17 mouse cellular contexts compared by ENCODE assay signal in the genomic region with DNA sequence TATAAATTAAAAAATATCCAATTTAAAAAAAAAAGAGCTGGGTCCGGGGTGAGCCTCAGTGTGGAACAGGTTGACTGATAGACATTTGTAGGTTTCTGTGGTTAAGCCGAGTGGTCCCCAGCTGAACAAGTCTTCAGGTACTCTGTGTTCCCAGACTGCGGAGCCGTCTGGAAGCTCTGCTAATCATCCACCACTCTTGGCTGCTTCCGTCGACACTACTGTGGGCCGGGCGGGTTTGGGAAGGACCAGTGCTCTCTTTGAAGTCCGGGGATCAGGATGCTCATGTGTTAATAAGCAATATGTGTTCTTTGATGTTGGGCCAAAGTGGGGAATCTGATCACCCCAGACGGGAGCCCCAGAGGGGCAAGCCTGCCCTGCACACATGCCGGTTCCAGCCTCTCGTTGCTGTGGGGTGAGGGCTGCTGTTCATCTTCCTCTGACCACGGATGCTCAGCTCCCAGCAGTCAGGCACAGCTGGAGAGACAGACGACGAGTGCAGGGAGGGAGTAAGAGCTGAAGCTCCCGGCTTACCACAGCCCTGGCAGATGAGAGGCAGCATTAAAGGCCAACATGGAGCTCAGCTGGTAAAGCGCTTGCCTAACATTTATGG. TPM values are rescaled to one million over a fixed set of nuclear protein-coding genes. Genes with fewer than 3 reads are reported as not detected.
DNase-seq lines count a peak whose midpoint lies in the region; ATAC-seq lines count a peak whose summit lies in the region.
"Had no signal": no experiment of that assay in that cellular context is flagged by ENCODE, and none has a peak within 500 bp of the region (broad histone marks: within the 10 kb centered on the region; RNA-seq: fewer than 3 reads in every experiment).

No protein-coding gene starts in this region.

- H3K27me3 ChIP-seq in kidney, embryonic 14.5 days (ENCODE audit: control insufficient read depth, insufficient read depth, low read length): no peaks in the 10 kb centered on the region
- no peaks in the 10 kb centered on the region for H3K27me3 ChIP-seq in midbrain, embryonic 14.5 days (ENCODE audit: control insufficient read depth, insufficient read depth, low read length)
- H3K27me3 ChIP-seq: CH12.LX had no signal

- DNase-seq in embryo, embryonic 11 days: peak; percentile 8
- DNase-seq in embryo, embryonic 10.5 days (ENCODE audit: low spot score): no peak
- DNase-seq in kidney, adult 8-10 months: no peak
- DNase-seq in ZHBTc4 (ENCODE audit: low read depth, low spot score): peak; percentile 13
- DNase-seq in midbrain, embryonic 14.5 days: peak; percentile 41
- DNase-seq in urinary bladder, postnatal 25 days (ENCODE audit: low spot score): no peak
- no peak for DNase-seq in urinary bladder, adult 2 months (ENCODE audit: low spot score)
- DNase-seq: cerebellum, adult 8-10 months; gastrocnemius, adult 2 months; heart, adult 2 months; heart, postnatal 14 days; kidney, adult 9 months; lung, postnatal 14 days had no signal

- H3K4me3 ChIP-seq in kidney, embryonic 14.5 days (ENCODE audit: low read length): no peak overlapping the region
- H3K4me3 ChIP-seq in midbrain, embryonic 14.5 days (replicated peaks; ENCODE audit: low read depth, low read length): no peak overlapping the region
- H3K4me3 ChIP-seq: gastrocnemius, adult 2 months; heart, adult 2 months had no signal

- no peak overlapping the region for H3K9ac ChIP-seq in kidney, embryonic 14.5 days (ENCODE audit: low read depth, low read length)
- no peak overlapping the region for H3K9ac ChIP-seq in midbrain, embryonic 14.5 days (replicated peaks; ENCODE audit: low read length)
- H3K9ac ChIP-seq: liver, embryonic 14.5 days had no signal

- H3K9me3 ChIP-seq in kidney, embryonic 14.5 days (ENCODE audit: control insufficient read depth, low read length): no peaks in the 10 kb centered on the region
- H3K9me3 ChIP-seq in midbrain, embryonic 14.5 days (ENCODE audit: control insufficient read depth, low read length): no peaks in the 10 kb centered on the region

- H3K27ac ChIP-seq in kidney, embryonic 14.5 days (ENCODE audit: low read depth, low read length): no peak overlapping the region
- 0 out of 2 replicates have a peak overlapping the region, but pooled peaks have one; percentile 9 for H3K27ac ChIP-seq in midbrain, embryonic 14.5 days (replicated peaks; ENCODE audit: low read depth, low read length)
- H3K27ac ChIP-seq: gastrocnemius, adult 2 months; heart, adult 2 months; liver, embryonic 14.5 days had no signal

- H3K4me1 ChIP-seq in kidney, embryonic 14.5 days (ENCODE audit: control insufficient read depth, insufficient read depth, low read length): 0 out of 2 replicates have a peak, but pooled peaks cover 4% of the 10 kb centered on the region
- H3K4me1 ChIP-seq in midbrain, embryonic 14.5 days (ENCODE audit: control insufficient read depth, insufficient read depth, low read length): no peaks in the 10 kb centered on the region

- WGBS in kidney, embryonic 14.5 days: 17% methylated on average over 17 of the region's 17 CpGs
- WGBS in midbrain, embryonic 14.5 days: 32% methylated on average over 17 of the region's 17 CpGs

- H3K4me2 ChIP-seq in kidney, embryonic 14.5 days (replicated peaks; ENCODE audit: low read depth, low read length): no peak overlapping the region
- no peak overlapping the region for H3K4me2 ChIP-seq in midbrain, embryonic 14.5 days (ENCODE audit: low read length)

- no peaks in the 10 kb centered on the region for H3K36me3 ChIP-seq in kidney, embryonic 14.5 days (ENCODE audit: control insufficient read depth, insufficient read depth, low read length)
- H3K36me3 ChIP-seq in midbrain, embryonic 14.5 days (ENCODE audit: control insufficient read depth, insufficient read depth, low read length): no peaks in the 10 kb centered on the region

- ATAC-seq in kidney, embryonic 14.5 days (ENCODE audit: low FRiP score, low TSS enrichment): peak; percentile 85
- no peak for ATAC-seq in midbrain, embryonic 14.5 days (ENCODE audit: low FRiP score, low TSS enrichment)

RNA-seq across cellular contexts. Expression of a gene that starts 5.4 kb away (rescaled TPM):
- polyA plus RNA-seq in kidney, embryonic 14.5 days (2014; fragmentation: Nextera tagmentation; extraction: Ambion mirVana): not detected in 2 replicates
- not detected in 2 replicates for polyA plus RNA-seq in midbrain, embryonic 14.5 days (2014; fragmentation: Nextera tagmentation; extraction: Ambion mirVana)
- not detected in 2 replicates for polyA plus RNA-seq in urinary bladder, adult 2 months (2012; rRNA removed)
- polyA plus RNA-seq: heart, adult 2 months; liver, embryonic 14.5 days; thymus, postnatal 0 days had no signal

RNA-seq across cellular contexts. Expression of a gene that starts 12.0 kb away (rescaled TPM):
- polyA plus RNA-seq in kidney, embryonic 14.5 days (2014; fragmentation: Nextera tagmentation; extraction: Ambion mirVana): 0.51 and 0.61 TPM in 2 replicates
- polyA plus RNA-seq in midbrain, embryonic 14.5 days (2014; fragmentation: Nextera tagmentation; extraction: Ambion mirVana): 0.50 and 0.55 TPM in 2 replicates
- polyA plus RNA-seq in urinary bladder, adult 2 months (2012; rRNA removed): 0.03 TPM in 1 of 2 replicates, not detected in the other
- polyA plus RNA-seq: heart, adult 2 months had no signal

RNA-seq across cellular contexts. Expression of a gene that starts 13.6 kb away (rescaled TPM):
- 132 and 139 TPM in 2 replicates for polyA plus RNA-seq in kidney, embryonic 14.5 days (2014; fragmentation: Nextera tagmentation; extraction: Ambion mirVana)
- 130 and 155 TPM in 2 replicates for polyA plus RNA-seq in midbrain, embryonic 14.5 days (2014; fragmentation: Nextera tagmentation; extraction: Ambion mirVana)
- 244 and 313 TPM in 2 replicates for polyA plus RNA-seq in urinary bladder, adult 2 months (2012; rRNA removed)

RNA-seq across cellular contexts. Expression of a gene that starts 13.9 kb away (rescaled TPM):
- 0.38 and 0.50 TPM in 2 replicates for polyA plus RNA-seq in kidney, embryonic 14.5 days (2014; fragmentation: Nextera tagmentation; extraction: Ambion mirVana)
- polyA plus RNA-seq in midbrain, embryonic 14.5 days (2014; fragmentation: Nextera tagmentation; extraction: Ambion mirVana): 0.80 and 0.94 TPM in 2 replicates
- 0.77 and 1.1 TPM in 2 replicates for polyA plus RNA-seq in urinary bladder, adult 2 months (2012; rRNA removed)

RNA-seq across cellular contexts. Expression of a gene that starts 42.2 kb away (rescaled TPM):
- not detected in 2 replicates for polyA plus RNA-seq in kidney, embryonic 14.5 days (2014; fragmentation: Nextera tagmentation; extraction: Ambion mirVana)
- 0.15 and 0.20 TPM in 2 replicates for polyA plus RNA-seq in midbrain, embryonic 14.5 days (2014; fragmentation: Nextera tagmentation; extraction: Ambion mirVana)
- polyA plus RNA-seq in urinary bladder, adult 2 months (2012; rRNA removed): 0.72 and 0.80 TPM in 2 replicates
- polyA plus RNA-seq: heart, adult 2 months had no signal

Comparison
In these comparisons a context has a peak if more than half of its experiments do, and no peak if none do; other contexts are left out.
1. DNase-seq: peak in embryo, embryonic 11 days (single experiment), ZHBTc4 (single experiment) and midbrain, embryonic 14.5 days (single experiment); none in embryo, embryonic 10.5 days (single experiment), kidney, adult 8-10 months (0 of 2), urinary bladder, postnatal 25 days (single experiment) and urinary bladder, adult 2 months (single experiment).